Mouse (Mus musculus) thymus, postnatal 0 days (tissue): ENCODE results near the gene Scnn1b. TPM values are rescaled to one million over a fixed set of nuclear protein-coding genes. Genes with fewer than 3 reads are reported as not detected.

ENCODE experiments used
- DNase-seq: peaks from one replicate; pipeline ENCODE4 v3.0.0-alpha.2; 2015; ENCODE audit warnings: low spot score
- polyA plus RNA-seq: library from polyadenylated mRNA; unstranded; fragments of >200 nt; fragmentation: Nextera tagmentation; extraction: Ambion mirVana; gene quantifications from 2 replicates; pipeline ENCODE4 v1.2.1, GENCODE M21; 2015

Scnn1b gene
- polyA plus RNA-seq, 1 experiment from 2014 or later = 0.30 TPM

- DNase-seq = no peak
Measured at GRCm38 (mm10) chr7:121962571-121962959, 97.7 kb downstream of the Scnn1b start.

GRCm38 (mm10) chr7:121963883-121964398 lies 99.1 kb downstream of the Scnn1b start:
- DNase-seq = peak; percentile 51

- DNase-seq = no peak
Measured at GRCm38 (mm10) chr7:121966169-121966568, 101.3 kb downstream of the Scnn1b start.

Other genes starting within 250 kb of the Scnn1b start
- 1.4 and 1.7 TPM in 2 replicates for gene Usp31, start 157.8 kb upstream of the Scnn1b start, polyA plus RNA-seq
- 0.57 and 0.64 TPM in 2 replicates for gene Scnn1g, start 130.6 kb upstream of the Scnn1b start, polyA plus RNA-seq
- gene Cog7, start 116.7 kb downstream of the Scnn1b start, polyA plus RNA-seq = 5.5 and 10.9 TPM in 2 replicates
- gene Gga2, start 156.2 kb downstream of the Scnn1b start, polyA plus RNA-seq = 27.0 and 27.9 TPM in 2 replicates
- gene Ubfd1, start 202.1 kb downstream of the Scnn1b start, polyA plus RNA-seq = 37.5 and 39.5 TPM in 2 replicates
- gene Ears2, start 202.2 kb downstream of the Scnn1b start, polyA plus RNA-seq = 8.9 and 9.2 TPM in 2 replicates
- gene Ndufab1, start 236.8 kb downstream of the Scnn1b start, polyA plus RNA-seq = 641 and 688 TPM in 2 replicates